12 mouse cellular contexts compared by ENCODE assay signal in the genomic region with DNA sequence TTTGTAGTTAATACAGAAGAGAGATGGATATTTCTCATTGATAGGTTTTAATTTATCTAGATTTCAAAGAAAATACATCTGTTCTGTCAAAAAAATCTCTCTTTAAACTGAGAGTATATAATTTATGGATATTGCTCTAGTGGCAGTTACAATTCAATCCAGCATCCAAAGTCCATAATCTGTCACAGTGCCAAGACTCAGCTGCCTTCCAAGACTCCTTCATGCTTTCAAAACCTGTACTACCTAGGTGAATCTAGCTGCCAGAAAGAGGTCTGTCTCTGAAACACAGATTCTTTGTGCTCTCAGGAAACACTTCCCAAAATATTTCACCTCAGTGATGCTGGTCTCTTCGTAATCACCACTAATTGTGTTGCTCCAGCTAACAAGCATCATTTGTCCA.
"Had no signal": no experiment of that assay in that cellular context is flagged by ENCODE, and none has a peak within 500 bp of the region (broad histone marks: within the 10 kb centered on the region; RNA-seq: fewer than 3 reads in every experiment).

No protein-coding gene starts in this region.

- DNase-seq: retina, postnatal 1 day; right cerebral cortex, adult 18-20 months; right cerebral cortex, postnatal 14 days; right cerebral cortex, postnatal 25 days; right cerebral cortex, postnatal 4 days; spleen, adult 18-20 months; thymus, adult 18-20 months; thymus, adult 2 months; thymus, postnatal 14 days; thymus, postnatal 25 days; thymus, postnatal 36 days; thymus, postnatal 4 days had no signal
